Mouse (Mus musculus): ENCODE measurements at regions not wholly inside any gene's neighbourhood (a gene's known extent, or its start where the extent isn't known, plus 50 kb on each side); places are given as distances from the start of the nearest gene placed in this dataset.

DNA sequence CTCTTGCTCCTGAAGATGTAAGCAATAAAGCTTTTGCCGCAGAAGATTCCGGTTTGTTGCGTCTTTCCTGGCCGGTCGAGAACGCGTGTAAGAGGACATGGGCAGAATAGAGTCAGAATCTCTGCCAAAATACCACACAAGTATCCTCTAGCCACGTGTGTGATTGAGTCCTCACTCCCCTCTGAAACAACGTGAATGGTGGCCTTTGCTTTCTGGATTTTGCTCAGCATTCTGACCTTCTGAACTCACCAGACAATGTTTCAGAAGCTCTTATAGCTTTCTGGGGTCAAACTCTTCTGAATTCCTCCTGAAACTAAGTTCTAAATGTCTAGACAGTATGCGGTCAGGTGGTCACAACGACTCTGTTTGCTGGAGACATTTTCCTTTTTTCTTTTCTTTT lies 202.0 kb upstream of the Btg1 start:
- TF ChIP-seq MAFK (IDR thresholded peaks at IDR 0.05; ENCODE audit: insufficient read depth, low read depth, low read length), result no peak
- no peak for TF ChIP-seq CHD2 (IDR thresholded peaks at IDR 0.05; ENCODE audit: low read depth, low read length)
- no peak for TF ChIP-seq HCFC1 (IDR thresholded peaks at IDR 0.05; ENCODE audit: borderline replicate concordance, insufficient read depth, low read length)
- TF ChIP-seq ZNF384 (IDR thresholded peaks at IDR 0.05; ENCODE audit: low read depth, low read length), result no peak
- TF ChIP-seq ZC3H11A (IDR thresholded peaks at IDR 0.05; ENCODE audit: borderline replicate concordance, low read depth, low read length), result no peak

Data from ES-E14 (cell line).